Mouse (Mus musculus) embryo, embryonic 11 days (tissue): Measurements from ENCODE around the gene Atp11a.

Experiments used
- DNase-seq: peaks from one replicate; pipeline ENCODE4 v3.0.0-alpha.2; 2015

Gene Atp11a

DNA sequence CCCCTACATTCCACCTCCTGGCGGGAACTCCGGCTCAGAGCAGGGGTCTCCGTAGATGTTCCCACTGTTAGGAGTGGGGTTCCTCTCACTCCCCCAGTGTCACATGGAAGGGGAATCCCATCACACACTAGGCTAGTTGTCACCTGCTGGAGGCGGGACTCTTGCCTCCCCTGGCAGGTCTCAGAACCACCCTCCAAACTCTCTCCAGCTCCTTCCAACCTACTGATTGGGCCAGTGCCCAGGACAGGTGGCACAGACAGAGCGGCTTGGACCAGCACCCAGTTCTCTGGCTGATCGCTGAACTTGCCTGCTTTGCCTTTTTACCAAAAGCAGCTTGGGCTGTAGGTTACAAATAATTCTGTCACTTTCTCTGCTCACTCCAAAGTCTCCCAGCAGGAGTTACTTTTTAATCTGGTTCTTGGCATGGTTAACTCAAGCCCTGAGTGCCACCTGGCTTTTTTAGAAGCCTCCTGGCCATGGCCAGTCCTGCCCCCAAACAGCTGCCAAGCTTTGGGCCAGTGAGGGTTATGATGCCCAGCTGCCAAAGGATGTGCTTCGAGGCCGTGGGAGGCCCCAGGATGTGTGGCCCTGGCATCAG lies 117.5 kb downstream of the Atp11a start:
- no peak for DNase-seq

GRCm38 (mm10) chr8:12874971-12875370 lies 118.2 kb downstream of the Atp11a start:
- DNase-seq = no peak

DNA sequence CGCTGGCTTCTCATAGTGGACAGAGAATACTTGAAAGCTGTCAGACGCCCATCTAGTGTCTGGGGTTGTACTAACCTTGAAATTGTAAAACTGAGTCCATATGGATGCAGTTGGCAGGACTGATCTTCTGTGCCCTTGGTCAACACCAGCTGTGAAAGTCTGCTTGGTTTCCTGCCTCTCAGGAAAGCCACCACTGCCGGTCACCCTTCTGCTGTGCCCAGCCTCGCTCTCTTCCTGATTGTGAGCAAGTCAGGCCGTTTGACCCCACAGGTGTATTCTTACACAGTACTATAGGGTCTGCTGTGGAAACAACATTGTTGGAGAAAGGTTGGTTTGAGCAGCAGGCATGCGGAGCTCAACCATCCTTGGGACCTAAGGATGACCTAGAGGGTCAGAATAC lies 120.3 kb downstream of the Atp11a start:
- no peak for DNase-seq

DNA sequence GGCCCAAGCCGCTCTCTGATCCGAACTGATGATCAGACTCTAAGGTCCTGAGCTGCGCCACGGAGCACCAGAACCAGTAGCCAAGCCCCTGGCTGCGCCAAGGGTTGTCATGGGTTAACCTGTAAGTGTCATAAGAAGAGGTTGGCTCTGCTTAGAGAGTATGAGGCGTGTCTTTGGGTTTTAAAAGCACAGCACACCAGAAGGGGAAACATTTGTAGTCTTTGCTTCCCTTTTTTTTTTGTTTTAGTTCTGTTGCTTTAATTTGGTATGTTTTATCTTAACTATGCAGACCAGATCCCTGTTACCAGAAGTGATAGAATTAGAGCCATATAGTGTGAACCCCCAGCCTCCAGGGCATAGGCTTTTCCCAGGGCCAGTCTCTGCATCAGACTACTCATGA lies 123.3 kb downstream of the Atp11a start:
- DNase-seq = no peak

DNA sequence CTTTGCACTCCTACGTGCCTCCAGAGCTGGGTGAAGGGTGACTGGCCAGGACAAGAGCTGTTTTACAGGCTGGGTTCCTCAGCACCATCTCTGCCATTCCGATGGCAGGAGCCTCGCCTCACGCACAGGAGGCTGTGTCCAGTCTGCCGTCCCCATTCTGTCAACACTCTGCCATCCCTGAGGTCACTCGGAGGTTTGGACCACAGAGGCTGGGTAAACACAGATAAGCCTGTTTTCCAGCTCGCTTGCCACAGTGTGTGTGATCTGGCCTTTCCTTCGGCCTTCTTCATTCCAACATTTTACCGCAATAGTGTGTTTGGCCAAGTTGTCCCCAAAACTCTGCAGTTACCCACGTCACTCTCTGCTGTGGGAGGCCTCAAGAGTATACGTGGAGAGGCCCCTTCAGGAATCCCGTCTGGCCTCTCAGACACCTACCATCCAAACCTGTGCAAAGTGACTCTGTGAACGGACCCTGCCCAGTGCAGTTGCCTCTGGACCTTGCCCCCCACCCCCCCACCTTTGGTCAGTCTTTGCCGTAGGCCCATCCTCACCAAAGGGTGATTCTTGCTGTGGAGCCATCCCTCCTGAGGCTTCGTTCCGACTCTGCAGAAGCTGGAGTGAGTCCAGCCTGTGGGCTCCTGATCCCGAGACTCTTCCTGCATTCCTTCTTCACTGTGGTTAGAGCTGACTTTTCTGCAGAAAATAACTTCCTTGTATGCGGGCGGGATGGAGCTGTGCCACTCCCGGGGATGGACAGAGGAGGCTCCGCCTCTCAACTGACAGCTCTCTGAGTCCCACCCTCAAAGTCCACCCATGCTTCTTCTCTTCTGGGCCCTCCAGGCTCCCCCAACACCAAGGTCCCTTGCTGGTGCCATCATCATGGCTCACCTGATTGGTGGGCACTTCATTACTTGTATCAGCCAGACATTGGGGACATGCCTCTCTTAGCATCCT lies 126.5 kb downstream of the Atp11a start:
- no peak for DNase-seq

GRCm38 (mm10) chr8:12887772-12888435 lies 131.1 kb downstream of the Atp11a start:
- no peak for DNase-seq

- DNase-seq = no peak
These were observed 132.3 kb downstream of the Atp11a start for GRCm38 (mm10) chr8:12889046-12889598.

GRCm38 (mm10) chr8:12892882-12893446 lies 136.2 kb downstream of the Atp11a start:
- DNase-seq = no peak

GRCm38 (mm10) chr8:12893797-12894578 lies 137.2 kb downstream of the Atp11a start:
- no peak for DNase-seq

- DNase-seq = no peak
These were observed 138.1 kb downstream of the Atp11a start for GRCm38 (mm10) chr8:12894783-12895534.

DNA sequence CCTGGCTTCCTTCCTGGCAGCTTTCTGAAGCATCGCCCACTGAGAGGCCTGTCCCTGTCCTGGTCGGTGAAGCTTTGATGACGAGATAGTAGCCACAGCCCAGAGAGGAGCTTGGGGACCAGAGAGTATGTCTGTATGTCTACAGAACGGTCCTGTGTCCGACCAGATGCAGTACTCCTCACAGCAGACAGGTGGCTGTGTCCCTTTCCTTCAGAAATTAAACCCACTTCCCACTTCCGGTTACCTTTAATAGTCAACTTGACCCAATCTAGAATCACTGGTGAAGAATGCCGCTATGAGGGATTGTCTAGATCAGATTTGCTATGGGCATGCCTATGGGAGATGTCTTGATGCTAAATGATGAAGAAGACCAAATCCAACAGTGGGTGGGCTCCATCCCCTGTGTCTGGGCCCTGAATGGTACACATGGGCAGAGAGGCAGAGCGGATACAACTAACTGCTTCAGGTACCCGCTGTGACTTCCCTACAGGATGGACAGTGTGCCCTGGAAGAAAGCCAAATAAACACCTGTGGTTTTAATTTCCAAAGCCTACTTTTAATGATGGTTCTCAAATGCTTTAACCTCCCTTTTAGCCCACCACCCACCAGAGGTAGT lies 138.8 kb downstream of the Atp11a start:
- DNase-seq = no peak

GRCm38 (mm10) chr8:12896494-12897373 lies 139.9 kb downstream of the Atp11a start:
- peak; percentile 72 for DNase-seq

GRCm38 (mm10) chr8:12897815-12898214 lies 141.0 kb downstream of the Atp11a start:
- DNase-seq = no peak

GRCm38 (mm10) chr8:12903790-12904415 lies 147.1 kb downstream of the Atp11a start:
- no peak for DNase-seq

DNA sequence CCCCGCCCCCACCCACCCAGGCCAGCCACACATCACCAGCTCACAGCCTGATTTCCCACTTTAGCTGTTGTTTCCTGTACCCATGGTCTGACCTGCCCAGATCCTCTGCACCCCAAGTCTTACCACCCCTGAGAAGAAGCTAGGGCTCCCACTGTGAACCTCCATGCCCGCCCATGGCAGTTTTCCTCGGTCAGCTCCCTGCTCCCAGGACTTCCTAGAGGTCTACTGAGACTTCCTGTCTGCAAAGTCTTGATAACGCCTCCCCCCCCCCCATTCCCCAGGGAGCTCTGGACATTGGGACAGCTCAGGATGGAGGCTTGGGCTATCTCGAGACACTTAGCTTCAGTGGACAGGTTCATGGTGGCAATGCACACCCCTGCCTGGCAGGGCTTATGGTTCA lies 148.3 kb downstream of the Atp11a start:
- no peak for DNase-seq

DNA sequence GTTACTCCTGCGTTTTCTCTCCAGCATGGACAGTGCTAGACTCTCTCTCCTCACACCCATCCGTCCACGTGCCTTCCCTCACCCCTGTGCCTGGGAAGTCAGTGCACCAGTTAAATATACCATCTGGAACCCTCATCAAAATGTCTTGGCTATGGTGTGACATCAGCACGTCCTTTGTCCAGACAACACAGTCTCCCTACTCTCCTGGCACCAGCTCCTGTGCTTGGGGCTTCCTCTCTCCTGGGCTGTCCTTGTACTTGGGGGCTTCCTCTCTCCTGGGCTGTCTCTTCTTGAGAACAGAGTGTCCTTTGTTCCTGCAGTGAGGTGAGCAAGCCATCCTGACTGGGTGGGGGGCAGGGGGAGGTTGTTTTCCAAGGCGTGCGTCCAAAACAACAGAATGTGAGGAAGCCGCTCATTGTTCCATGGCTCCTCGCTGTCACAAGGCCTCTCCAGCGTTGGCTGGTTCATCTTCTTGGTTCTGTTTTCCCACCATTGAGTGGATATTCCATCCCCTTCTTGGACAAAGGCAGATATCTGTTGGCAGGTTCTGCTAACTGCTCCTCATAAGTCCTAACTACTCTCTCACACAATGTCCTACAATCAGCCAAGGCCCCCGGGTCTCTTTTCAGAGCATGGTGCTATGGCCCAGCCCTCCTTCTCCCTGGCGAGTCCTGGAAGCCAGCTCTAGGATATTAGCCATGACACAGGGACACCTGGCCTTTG lies 148.9 kb downstream of the Atp11a start:
- DNase-seq = no peak

DNA sequence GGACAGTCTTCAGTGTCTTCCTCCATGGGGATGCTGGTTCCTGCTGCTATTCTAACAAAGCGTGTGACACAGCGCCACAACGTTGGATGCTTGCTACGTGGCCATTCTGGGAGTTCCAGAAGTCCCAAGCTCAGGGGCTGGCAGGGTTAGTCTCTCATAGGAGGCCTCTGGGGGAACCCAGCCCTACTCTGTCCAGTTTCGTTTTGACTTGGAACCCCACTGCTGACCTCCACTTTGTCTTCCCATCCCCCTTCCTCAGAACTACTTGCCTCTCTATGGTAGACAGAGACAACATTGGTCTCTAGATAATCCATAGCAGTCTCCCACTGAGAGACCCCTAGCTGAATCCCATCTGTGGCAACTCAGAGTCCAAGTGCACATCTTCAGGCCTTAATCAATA lies 149.8 kb downstream of the Atp11a start:
- no peak for DNase-seq

- DNase-seq = no peak
These were observed 150.9 kb downstream of the Atp11a start for GRCm38 (mm10) chr8:12907730-12908129.

- peak; percentile 67 for DNase-seq
These were observed 155.2 kb downstream of the Atp11a start for GRCm38 (mm10) chr8:12912011-12912410.
